Mouse (Mus musculus) spleen, postnatal 36 days (tissue): ENCODE results near the gene Pigw.
A peak's percentile ranks its signal among the peaks of the same experiment; 100 is the strongest.
"Not testable (repeated sequence)": the region's sequence is repeated elsewhere in the genome, so short reads cannot be mapped to it uniquely, and the experiment has no call there.

Experiments
- DNase-seq, 2 experiments: peaks; one replicate each; pipeline ENCODE4 v3.0.0; 2022; ENCODE audit warnings: low spot score in 2 of 2, mixed read lengths in 1 of 2

Pigw gene

DNA sequence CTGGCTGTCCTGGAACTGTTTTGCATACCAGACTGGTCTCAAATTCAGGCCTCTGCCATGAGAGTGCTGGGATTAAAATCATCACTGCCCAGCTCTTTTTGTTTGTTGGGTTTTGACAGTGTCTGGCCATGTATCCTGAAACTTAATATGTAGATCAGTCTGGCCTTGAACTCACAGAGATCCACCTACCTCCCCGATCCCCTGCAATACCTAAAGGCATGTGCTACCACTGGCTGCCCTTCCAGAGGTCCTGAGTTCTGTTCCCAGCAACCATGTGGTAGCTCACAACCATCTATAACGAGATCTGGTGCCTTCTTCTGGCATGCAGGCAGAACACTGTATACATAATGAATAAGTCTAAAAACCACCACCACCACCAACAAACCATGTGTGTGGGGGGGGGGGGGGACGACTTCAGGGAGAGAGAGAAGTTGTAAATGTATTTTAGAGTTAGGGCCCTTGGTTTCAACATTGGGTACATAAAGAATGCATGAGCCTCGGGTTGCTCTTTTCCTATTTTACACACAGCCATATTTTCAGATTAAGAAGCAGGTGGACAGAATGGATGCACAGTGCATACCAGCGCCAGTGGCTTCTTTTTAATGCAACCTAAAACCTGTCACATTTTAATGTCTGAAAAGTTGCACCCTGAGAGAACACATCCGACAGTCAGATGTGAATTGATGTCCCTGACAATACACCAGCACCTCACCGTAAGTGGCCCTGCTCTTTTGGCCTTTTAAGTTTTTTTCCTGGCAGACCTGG lies 896 bp downstream of the Pigw start:
- no peak for DNase-seq

DNA sequence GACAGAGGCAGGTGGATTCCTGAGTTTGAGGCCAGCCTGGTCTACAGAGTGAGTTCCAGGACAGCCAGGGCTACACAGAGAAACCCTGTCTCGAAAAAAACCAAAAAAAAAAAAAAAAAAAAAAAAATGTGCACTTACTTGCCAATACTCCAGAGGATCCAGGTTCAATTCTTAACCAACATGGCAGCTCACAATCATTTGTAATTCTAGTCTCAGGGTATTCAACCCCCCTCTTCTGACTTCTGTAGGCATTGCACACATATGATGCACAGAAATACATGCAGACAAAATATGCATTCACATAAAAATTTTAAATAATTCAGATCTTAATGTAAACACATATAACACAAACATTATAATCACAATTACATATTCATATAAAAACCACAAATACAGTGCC lies 4.1 kb downstream of the Pigw start:
- not testable (repeated sequence) for DNase-seq

- DNase-seq, result peak in 1 of 2 experiments; percentile 54
Observed at GRCm38 (mm10) chr11:84873042-84873833, 6.8 kb downstream of the Pigw start.

- DNase-seq, result no peak
Observed at GRCm38 (mm10) chr11:84871548-84872069, 8.5 kb downstream of the Pigw start.

GRCm38 (mm10) chr11:84871046-84871445 lies 9.0 kb downstream of the Pigw start:
- no peak for DNase-seq

- peak; percentile 95 to 96 for DNase-seq
Observed at GRCm38 (mm10) chr11:84870337-84871043, 9.6 kb downstream of the Pigw start, which contains the start of gene Ggnbp2. Gene Ggnbp2 (minus strand): TSS chr11:84870817.

DNA sequence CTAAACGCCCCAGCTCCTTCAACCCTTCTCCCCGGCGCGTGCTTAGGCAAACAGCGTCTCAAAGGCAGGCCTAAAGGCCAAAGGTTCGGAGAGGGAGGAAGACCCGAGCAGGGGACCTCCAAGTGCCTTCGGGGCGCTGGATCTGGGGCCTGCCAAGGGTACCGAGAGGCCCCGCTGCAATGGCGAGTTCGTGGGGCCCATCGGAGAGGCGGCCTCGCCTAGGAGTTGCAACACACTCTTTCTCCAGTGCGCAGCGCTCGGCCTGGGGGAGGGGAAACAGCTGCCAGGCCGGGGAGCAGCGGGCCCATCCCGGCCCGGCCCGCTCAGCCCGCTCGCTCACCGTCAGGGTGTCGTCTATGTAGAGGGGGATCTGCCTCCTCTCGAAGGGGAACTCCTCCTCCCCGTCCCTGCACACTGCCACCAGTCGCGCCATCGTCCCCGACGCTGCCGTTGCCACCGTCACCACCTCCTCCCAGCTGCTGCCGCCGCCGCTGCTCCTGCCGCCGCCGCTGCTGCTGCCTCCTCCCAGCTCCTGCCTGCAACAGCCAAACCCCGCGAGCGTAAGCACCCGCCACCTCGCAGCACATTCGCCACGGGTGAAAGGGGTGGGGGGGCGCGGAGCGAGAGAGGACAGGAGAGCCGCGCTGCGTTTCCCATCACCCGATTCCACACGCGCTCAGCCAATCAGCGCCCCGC lies 10.4 kb downstream of the Pigw start:
- peak; percentile 91 to 94 for DNase-seq

DNA sequence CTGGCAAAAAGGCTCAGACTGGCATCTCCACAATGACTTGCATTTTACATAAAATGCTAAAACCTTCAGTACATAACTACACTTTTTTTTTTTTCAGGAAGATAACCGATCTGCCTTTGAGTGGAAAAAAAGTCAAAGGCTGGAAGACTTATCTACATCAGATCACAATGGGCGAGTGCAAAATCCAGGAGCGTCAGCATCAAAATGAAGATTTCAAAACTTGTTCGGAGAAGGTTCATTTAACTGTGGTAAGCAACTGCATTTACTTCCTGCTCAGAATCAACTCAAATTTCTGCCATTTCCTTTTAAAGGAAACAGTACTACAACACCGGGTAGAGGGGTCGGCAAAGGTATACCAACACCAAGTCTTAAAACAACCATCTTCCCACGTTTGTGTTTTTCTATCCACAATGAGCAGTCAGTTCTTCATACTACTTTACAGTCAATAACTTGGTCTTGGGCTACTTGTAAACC lies 11.3 kb downstream of the Pigw start:
- peak in 1 of 2 experiments; percentile 23 for DNase-seq

DNA sequence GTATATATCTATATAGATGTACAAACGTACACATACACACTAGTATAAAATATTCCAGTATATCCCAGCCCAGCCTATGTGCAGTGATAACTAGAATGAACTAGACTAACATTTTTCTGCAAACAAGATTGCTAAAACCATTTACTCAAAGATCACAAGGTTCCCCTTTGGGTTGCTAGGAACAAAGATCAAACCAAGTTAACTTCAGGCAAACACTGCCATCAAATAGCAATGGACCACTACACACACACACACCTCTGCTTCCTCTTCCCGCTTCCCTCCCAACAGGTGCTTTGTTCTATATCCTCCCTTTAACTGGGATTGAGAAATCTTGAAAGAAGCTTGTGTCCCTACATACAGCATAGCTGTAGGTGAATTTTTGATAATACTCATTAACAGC lies 12.5 kb downstream of the Pigw start:
- no peak for DNase-seq

DNA sequence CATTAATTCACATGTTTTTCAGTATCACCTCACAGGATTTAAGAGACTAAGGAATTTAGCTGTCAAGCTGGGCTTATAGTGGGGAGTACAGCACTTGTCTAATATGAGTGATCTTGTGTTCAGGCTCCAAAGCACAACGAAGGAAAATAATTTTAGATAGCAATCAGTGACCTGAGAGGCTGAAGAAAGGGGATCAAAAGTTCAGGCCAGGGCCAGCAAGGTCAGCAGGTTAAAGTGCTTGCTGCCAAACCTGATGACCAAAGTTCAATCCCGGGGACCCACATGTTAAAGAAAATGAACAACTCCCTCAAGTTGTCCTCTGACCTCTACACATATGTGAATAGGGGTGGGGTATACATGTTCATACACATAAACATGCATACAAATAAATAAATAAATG lies 14.8 kb downstream of the Pigw start:
- no peak for DNase-seq

- DNase-seq, result no peak
Observed at GRCm38 (mm10) chr11:84855285-84855684, 24.8 kb downstream of the Pigw start.

DNA sequence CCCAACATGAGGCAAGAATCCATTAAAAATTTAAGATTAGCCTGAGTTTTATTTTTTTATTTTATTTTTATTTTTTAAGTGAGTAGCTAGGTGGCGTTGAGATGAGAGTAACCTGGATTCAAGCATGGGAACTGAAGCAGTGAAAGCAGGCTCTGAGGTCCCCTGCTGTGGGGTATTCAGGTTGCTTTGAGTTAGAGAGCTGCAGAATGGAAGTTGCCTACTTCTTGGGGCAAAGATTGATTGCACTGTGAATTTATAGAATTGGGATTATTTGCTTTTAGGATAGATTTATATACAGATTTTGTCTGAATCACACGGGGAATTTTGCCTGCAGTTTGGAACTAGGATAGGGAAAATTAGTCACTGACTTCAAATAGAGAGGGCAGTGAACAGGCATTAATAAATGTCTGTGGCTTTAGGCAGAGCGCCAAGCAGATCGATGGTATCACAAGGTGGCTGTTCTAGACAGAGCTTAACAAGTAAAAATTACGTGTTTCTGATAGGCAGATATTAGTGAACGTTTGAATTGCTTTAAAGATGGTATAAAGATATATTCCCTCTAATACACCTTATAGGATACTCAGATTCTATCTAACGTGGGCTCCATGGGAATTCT lies 32.5 kb downstream of the Pigw start:
- DNase-seq, result no peak

DNA sequence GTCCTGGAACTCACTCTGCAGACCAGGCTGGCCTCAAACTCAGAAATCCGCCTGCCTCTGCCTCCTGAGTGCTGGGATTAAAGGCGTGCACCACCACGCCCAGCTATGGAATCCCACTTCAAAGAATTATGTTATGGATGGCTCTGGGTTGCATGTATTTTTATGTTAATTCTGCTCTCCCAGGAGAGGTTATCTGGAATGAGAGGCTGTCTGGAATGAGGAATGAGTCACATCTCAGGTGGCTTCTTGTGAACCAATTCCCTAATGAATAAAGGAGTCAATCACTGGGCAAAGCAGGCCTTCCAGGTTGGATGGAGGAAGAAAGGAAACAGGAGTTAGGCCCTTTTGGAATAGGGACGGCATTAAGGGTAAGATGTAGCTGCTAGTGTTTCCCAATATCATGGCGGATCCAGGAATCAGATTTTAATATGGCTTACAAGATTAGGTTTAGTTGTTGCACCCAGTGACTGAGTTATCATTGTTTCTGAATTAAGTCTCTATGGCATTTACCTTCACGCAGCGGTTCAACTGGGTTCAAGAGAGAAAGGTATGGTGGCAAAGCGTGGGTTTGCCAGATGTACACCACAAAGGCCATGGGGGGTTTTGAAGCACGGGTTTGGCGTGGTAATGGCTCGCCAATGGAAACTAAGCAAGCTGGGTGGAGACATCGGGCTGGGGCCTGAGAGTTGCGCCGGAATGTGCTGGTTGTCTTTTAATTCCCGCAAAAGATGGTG lies 33.2 kb downstream of the Pigw start:
- no peak for DNase-seq

- no peak for DNase-seq
Observed at GRCm38 (mm10) chr11:84839330-84839729, 40.8 kb downstream of the Pigw start.

DNA sequence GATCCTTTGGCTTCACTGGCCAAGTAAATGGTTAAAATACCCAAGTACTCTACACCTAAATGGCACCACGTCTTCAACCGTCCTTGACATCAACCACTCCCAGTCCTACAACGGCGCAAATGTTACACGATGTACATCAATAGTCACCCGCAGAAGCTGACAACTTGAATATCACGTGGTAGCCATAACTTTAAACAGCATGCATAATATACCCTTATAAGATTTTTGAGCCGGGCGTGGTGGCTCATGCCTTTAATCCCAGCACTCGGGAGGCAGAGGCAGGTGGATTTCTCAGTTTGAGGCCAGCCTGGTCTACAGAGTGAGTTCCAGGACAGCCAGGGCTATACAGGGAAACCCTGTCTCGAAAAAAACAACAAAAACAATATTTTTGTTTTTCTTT lies 50.6 kb downstream of the Pigw start:
- not testable (repeated sequence) for DNase-seq

DNA sequence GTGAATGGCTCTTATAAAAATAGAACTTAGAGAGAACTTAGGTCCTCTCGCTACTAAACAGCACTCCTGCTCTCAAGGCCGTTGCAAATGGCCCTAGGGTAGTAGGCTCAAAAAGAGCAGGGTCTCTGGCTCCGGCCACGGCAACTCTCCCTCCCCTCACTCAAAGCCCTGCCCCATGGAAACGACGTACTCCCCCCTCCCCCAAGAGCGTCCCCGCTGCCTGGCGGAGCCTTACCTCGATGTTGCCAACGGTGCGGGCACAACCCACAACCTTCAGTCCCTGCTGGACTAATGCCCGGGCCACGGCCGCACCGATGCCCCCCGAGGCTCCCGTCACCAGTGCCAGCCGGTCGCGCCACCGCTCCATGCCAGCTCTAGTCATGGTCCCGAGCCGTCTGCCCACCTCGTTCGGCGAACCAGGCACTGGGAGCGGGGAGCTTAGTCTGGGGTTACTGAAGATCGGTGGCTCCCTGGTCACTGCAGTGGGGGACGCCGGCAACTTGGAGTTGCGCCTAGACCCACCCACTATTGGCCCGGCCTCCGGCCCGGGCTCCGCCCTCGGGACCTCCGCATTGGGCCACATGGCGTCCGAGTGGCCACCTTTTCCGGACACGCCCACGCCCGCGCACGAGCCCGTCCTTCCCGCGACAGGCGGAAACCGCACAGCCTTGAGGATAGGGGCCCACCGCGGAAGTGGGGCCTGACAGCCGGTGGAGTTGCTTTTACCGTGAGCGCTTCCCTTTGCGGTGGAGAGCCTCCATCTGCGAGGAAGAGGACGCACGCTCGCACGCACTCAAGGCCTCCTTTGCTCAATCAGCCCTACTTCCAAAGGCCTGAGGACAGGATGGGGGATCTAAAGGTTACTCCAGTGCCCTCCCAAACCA lies 51.3 kb downstream of the Pigw start, which contains the start of gene Dhrs11:
Gene Dhrs11 (minus strand): TSS at position 479 of the 884 bp plus-strand sequence.
- DNase-seq, result peak; percentile 95 to 96

DNA sequence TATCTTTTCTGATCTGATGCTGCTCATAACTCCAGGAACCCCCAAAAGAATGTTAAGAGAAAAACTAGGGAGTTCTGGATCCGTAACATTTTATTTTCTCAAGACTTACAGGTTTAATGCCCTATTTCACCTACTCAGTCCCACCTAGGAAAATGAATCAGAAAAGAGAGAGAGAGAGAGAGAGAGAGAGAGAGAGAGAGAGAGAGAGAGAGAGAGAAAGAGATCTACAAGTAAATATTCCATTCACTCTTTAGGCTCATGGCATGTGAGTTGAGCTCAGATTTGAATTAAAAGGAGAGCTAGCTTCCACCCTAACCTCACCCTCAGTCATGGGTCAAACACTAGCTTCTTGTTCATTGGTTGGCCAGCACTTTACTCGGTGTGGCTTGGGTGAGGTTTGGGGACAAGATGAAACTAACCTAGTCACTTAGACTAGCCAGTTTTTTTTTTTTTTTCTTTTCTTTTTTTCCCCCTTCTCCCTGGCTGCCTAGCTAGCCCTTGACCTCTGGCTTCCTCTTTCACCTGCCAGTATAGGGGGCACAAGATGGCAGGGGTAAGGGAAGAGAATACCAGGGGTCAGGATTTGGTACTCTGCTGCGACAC lies 52.1 kb downstream of the Pigw start:
- no peak for DNase-seq

GRCm38 (mm10) chr11:84827492-84827891 lies 52.6 kb downstream of the Pigw start:
- DNase-seq, result no peak
